Mouse (Mus musculus) E14TG2a.4 (cell line): ENCODE measurements at regions not wholly inside any gene's neighbourhood (a gene's known extent, or its start where the extent isn't known, plus 50 kb on each side); places are given as distances from the start of the nearest gene placed in this dataset.
A peak's percentile ranks its signal among the peaks of the same experiment; 100 is the strongest.

Experiments
- H3K27me3 ChIP-seq: 2 replicates; pipeline ENCODE4 v1.6.1; 2014; ENCODE audit warnings: low read length, control low read depth; ENCODE audit not compliant: insufficient read depth
- H3K36me3 ChIP-seq: 2 replicates; pipeline ENCODE4 v1.6.1; 2014; ENCODE audit warnings: low read length, control low read depth; ENCODE audit not compliant: insufficient read depth
- H3K4me1 ChIP-seq: replicated peaks from 2 replicates; pipeline ENCODE4 v1.6.1; 2014; ENCODE audit warnings: low read depth, low read length, control low read depth
- H3K4me3 ChIP-seq: replicated peaks from 2 replicates; pipeline ENCODE4 v1.5.1; 2014; ENCODE audit warnings: mild to moderate bottlenecking, low read length
- H3K9me3 ChIP-seq: 2 replicates; pipeline ENCODE4 v1.6.1; 2014; ENCODE audit warnings: low read length, control low read depth
- CTCF ChIP-seq: conservative IDR thresholded peaks from 2 replicates; pipeline ENCODE4 v1.5.1; 2014; ENCODE audit warnings: low read length
- NANOG ChIP-seq: IDR thresholded peaks from 2 replicates; pipeline ENCODE4 v1.6.1; 2014; ENCODE audit warnings: borderline replicate concordance, low read length, mixed read lengths
- POU5F1 ChIP-seq: IDR thresholded peaks from 2 replicates; pipeline ENCODE4 v1.6.1; 2014; ENCODE audit warnings: low read length, borderline replicate concordance

DNA sequence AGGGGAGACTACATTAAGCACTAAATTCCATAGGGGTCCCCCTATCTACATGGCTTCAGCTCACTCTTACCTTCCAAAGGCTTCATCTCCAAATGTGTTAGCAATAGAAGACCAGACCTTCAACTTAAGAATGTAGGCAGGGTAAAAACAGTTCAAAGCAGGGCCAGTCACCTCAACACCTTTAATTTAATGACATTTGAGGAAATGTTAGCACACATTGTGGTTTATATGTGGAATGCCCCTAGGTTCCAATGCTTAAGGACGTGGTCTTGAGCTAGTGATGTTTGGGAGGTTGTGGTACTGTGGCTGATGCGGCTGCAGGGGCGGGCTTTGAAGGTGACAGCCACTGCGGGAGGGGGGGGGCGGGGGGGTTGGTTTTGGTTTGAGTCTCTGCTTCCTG is 116.9 kb upstream of the Tut7 start:
- Histone ChIP-seq H3K4me1 (no peaks in the 10 kb centered on the region), H3K9me3 (no peaks in the 10 kb centered on the region), H3K36me3 (no peaks in the 10 kb centered on the region), H3K4me3 (no peak overlapping the region), H3K27me3 (0 out of 2 replicates have a peak, but pooled peaks cover 2% of the 10 kb centered on the region)
- TF ChIP-seq POU5F1: no peak
- TF ChIP-seq CTCF: no peak
- TF ChIP-seq NANOG: no peak

DNA sequence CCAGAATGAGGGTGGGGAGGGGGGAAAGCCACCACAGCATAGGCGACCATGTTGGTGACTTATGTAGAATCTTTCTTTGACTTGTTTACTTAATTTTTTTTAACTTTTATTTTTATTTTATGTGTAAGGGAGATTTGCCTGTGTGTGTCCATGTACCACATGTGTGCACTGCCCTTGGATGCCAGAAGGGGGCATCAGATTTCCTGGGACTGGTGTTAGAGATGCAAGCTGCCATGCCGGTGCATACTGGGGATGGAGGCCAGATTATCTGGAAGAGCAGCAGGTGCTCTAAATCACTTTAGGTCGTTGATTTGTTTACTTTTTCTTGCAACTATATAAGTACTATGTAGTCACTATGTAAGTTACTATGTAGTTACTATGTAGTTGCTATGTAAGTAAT is 114.2 kb upstream of the Tut7 start:
- Histone ChIP-seq H3K27me3 (0 out of 2 replicates have a peak, but pooled peaks cover 2% of the 10 kb centered on the region), H3K9me3 (no peaks in the 10 kb centered on the region), H3K4me1 (no peaks in the 10 kb centered on the region), H3K36me3 (no peaks in the 10 kb centered on the region), H3K4me3 (no peak overlapping the region)
- TF ChIP-seq CTCF (peak; percentile 49), POU5F1 (no peak)

DNA sequence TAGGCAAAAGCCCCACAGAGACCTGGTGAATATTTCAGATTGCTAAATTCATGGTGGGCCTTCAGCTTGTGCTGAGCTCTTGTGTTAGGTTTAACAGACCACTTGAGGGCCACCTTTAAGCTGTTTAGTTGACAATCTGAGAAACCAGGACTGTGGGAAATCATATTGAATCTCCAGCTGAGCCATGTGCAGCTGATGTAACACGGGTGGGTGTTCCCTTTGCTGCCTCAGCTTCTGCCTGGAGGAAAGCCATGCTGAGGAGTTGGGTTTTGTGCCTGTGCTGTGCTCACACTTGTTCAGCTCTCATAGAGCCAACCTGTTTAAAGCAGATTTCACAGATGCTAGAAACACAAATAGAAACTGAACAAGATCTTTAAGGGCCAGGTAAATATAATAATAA is 111.6 kb upstream of the Tut7 start:
- Histone ChIP-seq H3K9me3 (no peaks in the 10 kb centered on the region), H3K4me1 (no peaks in the 10 kb centered on the region), H3K4me3 (no peak overlapping the region), H3K36me3 (no peaks in the 10 kb centered on the region), H3K27me3 (no peaks in the 10 kb centered on the region)
- TF ChIP-seq NANOG (no peak), CTCF (no peak), POU5F1 (no peak)

DNA sequence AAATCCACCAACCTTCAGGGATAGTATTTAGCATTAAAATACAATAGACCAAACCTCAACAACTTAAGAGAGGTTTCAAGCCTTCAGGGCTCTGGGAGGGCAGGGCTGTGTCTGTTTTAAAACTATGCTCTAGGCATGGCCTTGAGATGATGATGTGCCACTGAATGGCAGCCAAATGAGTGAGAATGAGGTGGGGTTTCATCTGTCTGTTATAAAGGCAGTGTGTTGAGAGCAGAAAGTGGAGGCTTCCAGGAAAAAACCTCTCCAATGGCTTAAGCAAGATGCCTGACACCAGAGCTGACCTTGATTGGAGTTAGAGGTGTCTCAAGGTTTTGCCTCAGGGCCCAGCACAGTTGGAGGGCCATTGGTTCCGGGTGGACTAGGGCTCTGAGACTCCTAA is 111.1 kb upstream of the Tut7 start:
- Histone ChIP-seq H3K27me3 (no peaks in the 10 kb centered on the region), H3K36me3 (no peaks in the 10 kb centered on the region), H3K9me3 (no peaks in the 10 kb centered on the region), H3K4me1 (no peaks in the 10 kb centered on the region), H3K4me3 (no peak overlapping the region)
- TF ChIP-seq CTCF (no peak), NANOG (no peak), POU5F1 (no peak)

GRCm38 (mm10) chr13:59927379-59928111 is 104.6 kb upstream of the Tut7 start:
- Histone ChIP-seq H3K4me1 (peaks cover 15% of the 10 kb centered on the region), H3K36me3 (no peaks in the 10 kb centered on the region), H3K27me3 (no peaks in the 10 kb centered on the region), H3K9me3 (no peaks in the 10 kb centered on the region), H3K4me3 (no peak overlapping the region)
- TF ChIP-seq NANOG (no peak), POU5F1 (no peak), CTCF (no peak)

DNA sequence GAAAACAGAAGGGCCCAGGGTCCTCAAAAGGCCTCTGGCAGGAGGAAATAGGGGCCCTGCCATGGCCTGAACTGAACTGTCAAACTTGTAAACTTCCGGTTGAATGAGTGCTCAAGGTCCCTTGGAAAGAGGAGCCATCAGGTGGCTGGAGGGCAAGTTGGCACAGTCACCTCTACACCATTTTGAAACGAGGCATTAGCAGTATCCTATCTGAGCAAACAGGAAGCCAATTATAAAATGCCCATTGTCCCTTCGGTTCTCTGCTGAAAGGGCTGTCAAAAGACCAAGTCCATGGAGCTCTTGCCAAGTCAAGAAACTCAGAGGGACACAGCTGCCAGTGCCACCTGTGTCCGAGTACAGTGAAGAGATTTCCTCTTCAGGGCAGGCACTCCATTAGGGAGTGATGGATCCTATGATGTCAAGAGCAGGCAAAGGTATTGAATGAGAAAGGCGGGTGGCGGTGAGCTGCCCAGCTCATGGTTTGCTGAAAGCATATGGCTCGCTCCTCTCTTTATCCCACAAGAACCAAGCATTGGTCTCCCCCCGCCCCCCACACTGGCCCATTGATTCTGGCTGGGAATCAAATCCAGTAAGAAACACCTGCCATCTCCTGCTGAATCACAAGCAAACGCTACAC is 103.0 kb upstream of the Tut7 start:
- Histone ChIP-seq H3K4me3 (no peak overlapping the region), H3K4me1 (peaks cover 15% of the 10 kb centered on the region), H3K9me3 (no peaks in the 10 kb centered on the region), H3K27me3 (no peaks in the 10 kb centered on the region), H3K36me3 (no peaks in the 10 kb centered on the region)
- TF ChIP-seq CTCF (no peak), NANOG (no peak), POU5F1 (no peak)

GRCm38 (mm10) chr13:59917185-59917584 is 94.2 kb upstream of the Tut7 start:
- H3K4me1 ChIP-seq: peaks cover 8% of the 10 kb centered on the region; the same call in 1 of the 2 replicates
- no peak overlapping the region for H3K4me3 ChIP-seq
- TF ChIP-seq NANOG (no peak), POU5F1 (no peak)
- H3K27me3 ChIP-seq: 0 out of 2 replicates have a peak, but pooled peaks cover 5% of the 10 kb centered on the region
- H3K9me3 ChIP-seq: no peaks in the 10 kb centered on the region
- no peaks in the 10 kb centered on the region for H3K36me3 ChIP-seq

GRCm38 (mm10) chr13:59916166-59917044 is 93.5 kb upstream of the Tut7 start:
- Histone ChIP-seq H3K36me3 (no peaks in the 10 kb centered on the region), H3K4me3 (no peak overlapping the region), H3K4me1 (peaks cover 8% of the 10 kb centered on the region; the same call in 1 of the 2 replicates), H3K9me3 (no peaks in the 10 kb centered on the region), H3K27me3 (0 out of 2 replicates have a peak, but pooled peaks cover 5% of the 10 kb centered on the region)
- no peak for TF ChIP-seq CTCF
- no peak for TF ChIP-seq POU5F1
- no peak for TF ChIP-seq NANOG
